19 mouse cellular contexts compared by ENCODE assay signal in the genomic region with DNA sequence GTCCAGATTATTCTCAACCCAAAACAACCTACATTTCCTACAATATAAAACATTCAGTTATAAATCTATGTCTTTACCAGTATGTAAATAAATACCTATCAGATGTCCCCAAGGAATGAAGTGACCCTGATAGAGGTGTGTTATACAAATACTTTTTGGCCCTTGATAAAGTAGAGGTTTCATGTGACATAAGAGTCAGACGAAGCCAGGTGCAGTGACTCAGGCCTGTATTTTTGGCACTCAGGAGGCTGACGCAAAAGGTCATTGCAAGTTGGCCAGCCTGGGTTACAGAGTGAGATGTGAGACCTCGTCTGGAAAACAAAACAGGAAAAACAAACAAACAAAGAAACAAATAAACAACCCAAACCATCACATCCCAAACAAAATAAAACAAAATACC.
DNase-seq lines count a peak whose midpoint lies in the region; TF ChIP-seq lines count a peak whose summit lies in the region.
"Had no signal": no experiment of that assay in that cellular context is flagged by ENCODE, and none has a peak within 500 bp of the region (broad histone marks: within the 10 kb centered on the region; RNA-seq: fewer than 3 reads in every experiment).

No protein-coding gene starts in this region.

- DNase-seq in gastrocnemius, adult 2 months, result peak; percentile 77
- DNase-seq in gastrocnemius, postnatal 10 days, result no peak
- peak; percentile 55 to 73 for DNase-seq in lung, adult 18-20 months
- DNase-seq in lung, postnatal 4 days, result no peak
- DNase-seq in gastrocnemius, adult 8-10 months (ENCODE audit: low spot score in 2 of 2), result peak; percentile 41 to 72
- peak; percentile 27 for DNase-seq in lung, postnatal 14 days
- DNase-seq in thymus, postnatal 10 days (ENCODE audit: low spot score in 2 of 2), result no peak
- no peak for DNase-seq in embryo, embryonic 10.5 days (ENCODE audit: low spot score)
- DNase-seq: B cell, adult 2 months; cerebellum, adult 11-12 months; cerebellum, postnatal 25 days; left cerebral cortex, postnatal 4 days; liver, embryonic 13.5 days; midbrain, embryonic 14.5 days; thymus, adult 18-20 months had no signal

- peak overlapping the region; percentile 90 for H3K27ac ChIP-seq in gastrocnemius, adult 2 months
- H3K27ac ChIP-seq: heart, embryonic 13.5 days; hindbrain, embryonic 13.5 days; kidney, embryonic 15.5 days; liver, embryonic 13.5 days had no signal

- intact Hi-C loops in gastrocnemius, adult 2 months (cut with DNase I), result loop anchor here (10.0 kb wide), 1 partner anchor 694 kb away; no protein-coding TSS in a partner anchor

- H3K4me3 ChIP-seq in gastrocnemius, adult 2 months, result no peak overlapping the region
- H3K4me3 ChIP-seq: heart, embryonic 13.5 days; hindbrain, embryonic 13.5 days; kidney, embryonic 15.5 days; liver, embryonic 13.5 days; myocyte had no signal

- TF ChIP-seq CTCF in gastrocnemius, adult 2 months (IDR thresholded peaks at IDR 0.05), result no peak

Comparison
In these comparisons a context has a peak if more than half of its experiments do, and no peak if none do; other contexts are left out.
1. DNase-seq: peak in gastrocnemius, adult 2 months (single experiment), lung, adult 18-20 months (2 of 2), gastrocnemius, adult 8-10 months (2 of 2) and lung, postnatal 14 days (single experiment); none in gastrocnemius, postnatal 10 days (single experiment), lung, postnatal 4 days (0 of 2), thymus, postnatal 10 days (0 of 2) and embryo, embryonic 10.5 days (single experiment).